Mouse (Mus musculus) monocyte, adult 59 days (primary cell): Measurements from ENCODE around the gene Nckap5. TPM values are rescaled to one million over a fixed set of nuclear protein-coding genes. Genes with fewer than 3 reads are reported as not detected.

Experiments used
- total RNA-seq, 2 experiments: library from RNA; stranded (reverse); gene quantifications; one replicate each; pipeline ENCODE4 v1.2.4; 2023

Gene Nckap5
- total RNA-seq: 1 to 10 TPM in 1 of 2 experiments, under 1 TPM in 1; 0.52 to 1.3 TPM

GRCm38 (mm10) chr1:126830031-126830927 is at the start of gene Nckap5:
Nckap5 (minus strand) TSS chr1:126830799.

GRCm38 (mm10) chr1:125912601-125913600 is 917.7 kb downstream of the Nckap5 start, which contains the start of gene Lypd1:
Lypd1 (minus strand) TSS chr1:125913101.

